Mouse (Mus musculus) ES-E14 (cell line): ENCODE data around the gene Plin1.

Experiments
- HCFC1 ChIP-seq: IDR thresholded peaks from 2 replicates; pipeline ENCODE4 v1.6.1; 2012; ENCODE audit warnings: low read length, inconsistent platforms, borderline replicate concordance; ENCODE audit not compliant: insufficient read depth
- ZC3H11A ChIP-seq: IDR thresholded peaks from 2 replicates; pipeline ENCODE4 v1.6.1; 2012; ENCODE audit warnings: low read depth, mild to moderate bottlenecking, inconsistent platforms, low read length, borderline replicate concordance

DNA sequence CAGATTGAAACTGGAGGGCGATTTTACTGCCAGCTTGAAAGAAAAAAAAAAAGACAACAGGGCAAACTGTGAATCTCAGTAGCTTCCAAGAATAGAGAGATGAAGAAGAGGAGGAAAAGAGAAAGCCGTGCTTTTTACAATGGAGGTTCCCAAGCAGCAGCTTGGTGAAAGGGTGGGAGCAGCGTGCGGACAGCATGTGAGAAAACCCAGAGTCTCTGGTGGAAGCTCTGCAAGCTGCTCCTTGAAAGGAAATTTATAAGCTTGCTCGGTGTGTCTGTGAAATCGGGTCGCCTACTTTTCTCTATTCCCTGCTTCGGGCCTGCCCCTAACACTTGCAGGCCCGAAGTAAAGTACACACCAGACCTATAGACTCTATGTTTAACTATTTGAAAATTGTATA lies 11.3 kb upstream of the Plin1 start:
- TF ChIP-seq ZC3H11A (no peak), HCFC1 (no peak)
